Mouse (Mus musculus) heart, embryonic 15.5 days (tissue): ENCODE measurements around the gene Slpi. TPM values are rescaled to one million over a fixed set of nuclear protein-coding genes. Genes with fewer than 3 reads are reported as not detected.
A peak's percentile ranks its signal among the peaks of the same experiment; 100 is the strongest.

Source experiments
- ATAC-seq: fragments of 200-750 bp; cut with Nextera tagmentation; replicated peaks from 2 replicates; pipeline ENCODE4 v1.8.0; 2017; ENCODE audit warnings: low read depth, moderate TSS enrichment; ENCODE audit not compliant: insufficient number of reproducible peaks, insufficient read depth, low FRiP score
- H3K27ac ChIP-seq: fragments of 300-500 bp; sonication (generic); 2 replicates; pipeline ENCODE4 v1.5.1; 2015; ENCODE audit warnings: mild to moderate bottlenecking, inconsistent platforms
- H3K27me3 ChIP-seq: fragments of 300-500 bp; sonication (generic); 2 replicates; pipeline ENCODE4 v1.6.1; 2015; ENCODE audit warnings: inconsistent platforms
- H3K36me3 ChIP-seq: fragments of 300-500 bp; sonication (generic); 2 replicates; pipeline ENCODE4 v1.6.1; 2015; ENCODE audit warnings: mild to moderate bottlenecking, inconsistent platforms
- H3K4me1 ChIP-seq: fragments of 300-500 bp; sonication (generic); replicated peaks from 2 replicates; pipeline ENCODE4 v1.6.1; 2015; ENCODE audit warnings: inconsistent platforms
- H3K4me2 ChIP-seq: fragments of 300-500 bp; sonication (generic); 2 replicates; pipeline ENCODE4 v1.6.1; 2015; ENCODE audit warnings: inconsistent platforms, mild to moderate bottlenecking, moderate library complexity
- H3K4me3 ChIP-seq: fragments of 300-500 bp; sonication (generic); 2 replicates; pipeline ENCODE4 v1.5.1; 2015; ENCODE audit warnings: mild to moderate bottlenecking, inconsistent platforms
- H3K9ac ChIP-seq: fragments of 300-500 bp; sonication (generic); 2 replicates; pipeline ENCODE4 v1.6.1; 2015; ENCODE audit warnings: mild to moderate bottlenecking, inconsistent platforms
- H3K9me3 ChIP-seq: fragments of 300-500 bp; sonication (generic); replicated peaks from 2 replicates; pipeline ENCODE4 v1.6.1; 2016; ENCODE audit warnings: inconsistent platforms
- WGBS: fragments of 180-500 bp; shearing (Covaris S2); methylation state at CpG from one replicate; pipeline ENCODE4 v1.1.7; 2015; ENCODE audit warnings: mixed read lengths; 5-methylcytosine and 5-hydroxymethylcytosine counted together
- polyA plus RNA-seq: library from polyadenylated mRNA; unstranded; fragments of >200 nt; fragmentation: Nextera tagmentation; extraction: Ambion mirVana; gene quantifications from 2 replicates; pipeline ENCODE4 v1.2.1, GENCODE M21; 2015

Slpi gene
- polyA plus RNA-seq, 1 experiment from 2014 or later, result 1.6 TPM

- Histone ChIP-seq H3K4me1 (peaks cover 9% of the 10 kb centered on the region), H3K9me3 (no peaks in the 10 kb centered on the region), H3K27me3 (peaks cover 47% of the 10 kb centered on the region), H3K27ac (no peak overlapping the region), H3K4me2 (no peak overlapping the region), H3K36me3 (no peaks in the 10 kb centered on the region), H3K4me3 (no peak overlapping the region), H3K9ac (no peak overlapping the region)
- WGBS, result 66% methylated on average over 12 of the region's 12 CpGs
- no peak for ATAC-seq
These were observed 8.0 kb upstream of the Slpi start for GRCm38 (mm10) chr2:164396911-164397310.

- peaks cover 43% of the 10 kb centered on the region for H3K27me3 ChIP-seq
- H3K4me3 ChIP-seq, result no peak overlapping the region
These were observed 7.2 kb upstream of the Slpi start for GRCm38 (mm10) chr2:164396076-164396475.

GRCm38 (mm10) chr2:164393126-164393525, 4.2 kb upstream of the Slpi start:
- ATAC-seq, result no peak
- Histone ChIP-seq H3K4me1 (peaks cover 12% of the 10 kb centered on the region), H3K9me3 (no peaks in the 10 kb centered on the region), H3K9ac (no peak overlapping the region), H3K27me3 (peaks cover 46% of the 10 kb centered on the region), H3K27ac (no peak overlapping the region), H3K4me3 (no peak overlapping the region), H3K4me2 (no peak overlapping the region), H3K36me3 (no peaks in the 10 kb centered on the region)
- 69% methylated on average over 29 of the region's 29 CpGs for WGBS

More at GRCm38 (mm10) chr2:164396076-164396475, 7.2 kb upstream of the Slpi start:
- Histone ChIP-seq H3K36me3 (no peaks in the 10 kb centered on the region), H3K4me2 (no peak overlapping the region), H3K9me3 (no peaks in the 10 kb centered on the region), H3K9ac (no peak overlapping the region), H3K27ac (no peak overlapping the region), H3K4me1 (peaks cover 9% of the 10 kb centered on the region)
- WGBS, result 86% methylated on average over 7 of the region's 7 CpGs
- no peak for ATAC-seq

GRCm38 (mm10) chr2:164389499-164389898, 604 bp upstream of the Slpi start:
- no peak; the same call in 1 of the 2 replicates for ATAC-seq
- Histone ChIP-seq H3K4me2 (peak overlapping the region; percentile 91), H3K36me3 (no peaks in the 10 kb centered on the region), H3K27ac (peak overlapping the region; percentile 54), H3K9ac (peak overlapping the region; percentile 56), H3K27me3 (peaks cover 60% of the 10 kb centered on the region), H3K4me1 (peaks cover 21% of the 10 kb centered on the region), H3K9me3 (no peaks in the 10 kb centered on the region), H3K4me3 (peak overlapping the region; percentile 56)
- WGBS, result under 1% methylated on average over 30 of the region's 30 CpGs

GRCm38 (mm10) chr2:164386953-164387352, 1.9 kb downstream of the Slpi start:
- Histone ChIP-seq H3K4me1 (peaks cover 21% of the 10 kb centered on the region), H3K4me2 (no peak overlapping the region), H3K9ac (no peak overlapping the region), H3K27me3 (peaks cover 51% of the 10 kb centered on the region), H3K4me3 (no peak overlapping the region), H3K27ac (no peak overlapping the region), H3K9me3 (no peaks in the 10 kb centered on the region), H3K36me3 (no peaks in the 10 kb centered on the region)
- no peak for ATAC-seq
- 11% methylated on average over 8 of the region's 8 CpGs for WGBS

GRCm38 (mm10) chr2:164385927-164386763, 2.8 kb downstream of the Slpi start:
- no peak overlapping the region for H3K27ac ChIP-seq
- WGBS, result 16% methylated on average over 18 of the region's 18 CpGs
- H3K9ac ChIP-seq, result no peak overlapping the region
- H3K9me3 ChIP-seq, result no peaks in the 10 kb centered on the region
- peak overlapping the region; percentile 28 for H3K4me2 ChIP-seq
- no peaks in the 10 kb centered on the region for H3K36me3 ChIP-seq
- H3K4me3 ChIP-seq, result no peak overlapping the region
- ATAC-seq, result peak; percentile 58
- peaks cover 47% of the 10 kb centered on the region for H3K27me3 ChIP-seq
- H3K4me1 ChIP-seq, result peaks cover 21% of the 10 kb centered on the region

- no peak for ATAC-seq
- peaks cover 26% of the 10 kb centered on the region for H3K27me3 ChIP-seq
- H3K4me3 ChIP-seq, result no peak overlapping the region
- 43% methylated on average over 11 of the region's 11 CpGs for WGBS
- H3K9me3 ChIP-seq, result no peaks in the 10 kb centered on the region
- no peaks in the 10 kb centered on the region for H3K36me3 ChIP-seq
- no peak overlapping the region for H3K27ac ChIP-seq
- H3K4me2 ChIP-seq, result no peak overlapping the region
- no peak overlapping the region for H3K9ac ChIP-seq
- H3K4me1 ChIP-seq, result peaks cover 10% of the 10 kb centered on the region
These were observed 5.1 kb downstream of the Slpi start for GRCm38 (mm10) chr2:164383656-164384399.

GRCm38 (mm10) chr2:164382971-164383370, 5.9 kb downstream of the Slpi start:
- WGBS, result 60% methylated on average over 3 of the region's 3 CpGs
- ATAC-seq, result no peak
- peaks cover 9% of the 10 kb centered on the region for H3K4me1 ChIP-seq
- no peak overlapping the region for H3K4me3 ChIP-seq
- H3K4me2 ChIP-seq, result no peak overlapping the region
- no peak overlapping the region for H3K27ac ChIP-seq
- peaks cover 17% of the 10 kb centered on the region for H3K27me3 ChIP-seq
- no peaks in the 10 kb centered on the region for H3K9me3 ChIP-seq
- no peak overlapping the region for H3K9ac ChIP-seq
- no peaks in the 10 kb centered on the region for H3K36me3 ChIP-seq

- Histone ChIP-seq H3K27ac (no peak overlapping the region), H3K4me1 (peaks cover 9% of the 10 kb centered on the region), H3K9me3 (no peaks in the 10 kb centered on the region), H3K27me3 (peaks cover 5% of the 10 kb centered on the region; the same call in 1 of the 2 replicates), H3K9ac (no peak overlapping the region), H3K4me2 (no peak overlapping the region), H3K4me3 (no peak overlapping the region), H3K36me3 (no peaks in the 10 kb centered on the region)
- no peak for ATAC-seq
- 72% methylated on average over 8 of the region's 8 CpGs for WGBS
These were observed 7.2 kb downstream of the Slpi start for GRCm38 (mm10) chr2:164381726-164382125.

- WGBS, result 76% methylated on average over 15 of the region's 15 CpGs
- no peaks in the 10 kb centered on the region for H3K4me1 ChIP-seq
These were observed 11.1 kb downstream of the Slpi start for GRCm38 (mm10) chr2:164377478-164378426.

GRCm38 (mm10) chr2:164373187-164373586, 15.7 kb downstream of the Slpi start:
- Histone ChIP-seq H3K36me3 (no peaks in the 10 kb centered on the region), H3K27me3 (no peaks in the 10 kb centered on the region)

More at GRCm38 (mm10) chr2:164377478-164378426, 11.1 kb downstream of the Slpi start:
- no peaks in the 10 kb centered on the region for H3K9me3 ChIP-seq
- no peak for ATAC-seq
- no peaks in the 10 kb centered on the region for H3K27me3 ChIP-seq
- no peak overlapping the region for H3K4me3 ChIP-seq
- H3K36me3 ChIP-seq, result no peaks in the 10 kb centered on the region
- H3K9ac ChIP-seq, result no peak overlapping the region
- no peak overlapping the region for H3K4me2 ChIP-seq
- no peak overlapping the region for H3K27ac ChIP-seq

More at GRCm38 (mm10) chr2:164373187-164373586, 15.7 kb downstream of the Slpi start:
- Histone ChIP-seq H3K4me3 (no peak overlapping the region), H3K9ac (no peak overlapping the region), H3K27ac (no peak overlapping the region), H3K4me1 (no peaks in the 10 kb centered on the region), H3K9me3 (no peaks in the 10 kb centered on the region), H3K4me2 (no peak overlapping the region)
- no peak for ATAC-seq
- WGBS, result 46% methylated on average over 4 of the region's 4 CpGs
